Mouse (Mus musculus): ENCODE results near the gene Atp2b1. TPM values are rescaled to one million over a fixed set of nuclear protein-coding genes. Genes with fewer than 3 reads are reported as not detected.

Gene Atp2b1
- polyA plus RNA-seq, 1 experiment = 18.2 TPM

DNA sequence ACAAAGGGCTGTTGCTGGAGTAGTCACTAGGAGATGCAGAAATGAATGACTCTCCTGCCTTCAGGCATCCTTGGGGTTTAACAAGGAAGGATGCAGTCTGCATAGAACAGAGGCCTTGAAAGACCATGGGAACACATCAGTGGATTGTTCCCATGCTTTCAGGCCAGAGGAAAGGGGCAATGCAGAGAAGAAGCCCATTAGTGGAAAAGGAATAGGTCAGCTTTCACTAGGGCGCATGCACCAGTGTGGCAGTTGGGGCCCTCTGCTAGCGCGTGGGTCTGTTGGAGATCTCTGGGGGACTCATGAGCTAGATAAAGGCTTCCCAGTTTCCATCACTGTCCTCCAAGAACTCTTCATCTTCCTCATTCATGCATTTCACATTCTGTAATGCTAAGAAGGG is 41.9 kb downstream of the Atp2b1 start:
- peaks cover 6% of the 10 kb centered on the region for H3K36me3 ChIP-seq (ENCODE audit: control insufficient read depth, insufficient read depth)
- no peak overlapping the region for H3ac ChIP-seq (ENCODE audit: control insufficient read depth, insufficient read length, low read depth)
- H3K79me3 ChIP-seq (ENCODE audit: low read depth) = peaks cover 74% of the 10 kb centered on the region
- no peak overlapping the region for H3K4me3 ChIP-seq (ENCODE audit: insufficient read depth, poor library complexity, severe bottlenecking)
- peaks cover 84% of the 10 kb centered on the region for H3K79me2 ChIP-seq (ENCODE audit: control insufficient read depth, insufficient read depth)
- TF ChIP-seq CTCF (IDR thresholded peaks at IDR 0.05; ENCODE audit: control insufficient read depth, insufficient read depth, insufficient read length) (no peak), CEBPB (IDR thresholded peaks at IDR 0.05; ENCODE audit: low read depth) (no peak), MYOG (IDR thresholded peaks at IDR 0.05; ENCODE audit: control insufficient read depth, extremely low read depth, insufficient read length) (no peak), USF1 (IDR thresholded peaks at IDR 0.05; ENCODE audit: low read depth) (no peak), FOSL1 (IDR thresholded peaks at IDR 0.05; ENCODE audit: insufficient read depth, low read length, poor library complexity, severe bottlenecking) (no peak), MAX (IDR thresholded peaks at IDR 0.05) (no peak), MYOD1 (IDR thresholded peaks at IDR 0.05; ENCODE audit: control insufficient read depth, insufficient read length, low read depth) (no peak)
- no peaks in the 10 kb centered on the region for H3K27me3 ChIP-seq (ENCODE audit: control insufficient read depth, insufficient read depth, insufficient read length)

DNA sequence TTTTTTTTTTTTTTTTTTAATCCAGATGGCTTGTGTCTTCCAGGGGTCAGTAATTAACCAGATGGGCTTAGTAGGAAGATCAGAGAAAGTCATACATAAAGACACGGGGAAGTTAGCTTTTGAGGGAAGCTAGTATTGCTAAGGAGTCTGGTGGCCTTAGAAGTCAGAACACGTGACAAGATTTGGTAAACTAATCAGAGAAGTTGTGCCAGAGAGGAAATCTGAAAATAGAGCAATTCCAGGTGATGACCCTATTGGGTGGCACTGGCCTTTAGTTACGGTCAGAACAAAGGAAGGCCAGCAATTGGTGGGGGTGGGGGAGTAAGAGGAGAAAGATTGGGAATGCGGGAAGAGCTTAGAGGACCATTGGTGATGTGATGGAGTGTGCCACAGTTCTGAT is 44.5 kb downstream of the Atp2b1 start:
- H3K79me3 ChIP-seq (ENCODE audit: low read depth) = peaks cover 84% of the 10 kb centered on the region
- H3K79me2 ChIP-seq (ENCODE audit: control insufficient read depth, insufficient read depth) = peaks cover 97% of the 10 kb centered on the region
- no peaks in the 10 kb centered on the region for H3K27me3 ChIP-seq (ENCODE audit: control insufficient read depth, insufficient read depth, insufficient read length)
- H3ac ChIP-seq (ENCODE audit: control insufficient read depth, insufficient read length, low read depth) = no peak overlapping the region
- TF ChIP-seq MAX (IDR thresholded peaks at IDR 0.05) (no peak), USF1 (IDR thresholded peaks at IDR 0.05; ENCODE audit: low read depth) (no peak), CEBPB (IDR thresholded peaks at IDR 0.05; ENCODE audit: low read depth) (no peak), MYOD1 (IDR thresholded peaks at IDR 0.05; ENCODE audit: control insufficient read depth, insufficient read length, low read depth) (no peak), CTCF (IDR thresholded peaks at IDR 0.05; ENCODE audit: control insufficient read depth, insufficient read depth, insufficient read length) (no peak), FOSL1 (IDR thresholded peaks at IDR 0.05; ENCODE audit: insufficient read depth, low read length, poor library complexity, severe bottlenecking) (no peak), MYOG (IDR thresholded peaks at IDR 0.05; ENCODE audit: control insufficient read depth, extremely low read depth, insufficient read length) (no peak)
- peaks cover 6% of the 10 kb centered on the region for H3K36me3 ChIP-seq (ENCODE audit: control insufficient read depth, insufficient read depth)
- H3K4me3 ChIP-seq (ENCODE audit: insufficient read depth, poor library complexity, severe bottlenecking) = no peak overlapping the region

DNA sequence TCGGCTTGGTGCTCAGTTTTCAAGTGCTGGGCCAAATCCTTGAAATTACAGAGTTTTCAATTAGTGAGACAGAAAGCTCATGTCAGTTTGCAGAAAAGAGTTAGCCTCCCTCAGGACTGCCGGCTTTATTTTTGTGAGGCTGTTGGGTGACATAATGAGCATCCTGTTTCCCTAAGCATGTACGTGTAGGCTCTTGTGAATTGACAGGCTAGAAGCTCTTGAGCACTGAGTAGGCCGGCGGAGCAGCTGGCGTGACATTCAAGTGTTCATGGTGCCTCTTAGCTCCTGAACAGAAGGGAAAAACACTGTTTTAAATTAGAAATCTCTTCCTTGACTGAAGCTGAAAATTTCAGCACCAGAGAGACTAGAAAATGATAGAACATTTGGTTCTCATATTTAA is 45.2 kb downstream of the Atp2b1 start:
- no peak overlapping the region for H3K4me3 ChIP-seq (ENCODE audit: insufficient read depth, poor library complexity, severe bottlenecking)
- no peak for TF ChIP-seq CTCF (IDR thresholded peaks at IDR 0.05; ENCODE audit: control insufficient read depth, insufficient read depth, insufficient read length)
- no peak for TF ChIP-seq CEBPB (IDR thresholded peaks at IDR 0.05; ENCODE audit: low read depth)
- TF ChIP-seq MYOG (IDR thresholded peaks at IDR 0.05; ENCODE audit: control insufficient read depth, extremely low read depth, insufficient read length) = no peak
- no peak for TF ChIP-seq MYOD1 (IDR thresholded peaks at IDR 0.05; ENCODE audit: control insufficient read depth, insufficient read length, low read depth)
- TF ChIP-seq FOSL1 (IDR thresholded peaks at IDR 0.05; ENCODE audit: insufficient read depth, low read length, poor library complexity, severe bottlenecking) = no peak
- no peak for TF ChIP-seq USF1 (IDR thresholded peaks at IDR 0.05; ENCODE audit: low read depth)
- no peak for TF ChIP-seq MAX (IDR thresholded peaks at IDR 0.05)

DNA sequence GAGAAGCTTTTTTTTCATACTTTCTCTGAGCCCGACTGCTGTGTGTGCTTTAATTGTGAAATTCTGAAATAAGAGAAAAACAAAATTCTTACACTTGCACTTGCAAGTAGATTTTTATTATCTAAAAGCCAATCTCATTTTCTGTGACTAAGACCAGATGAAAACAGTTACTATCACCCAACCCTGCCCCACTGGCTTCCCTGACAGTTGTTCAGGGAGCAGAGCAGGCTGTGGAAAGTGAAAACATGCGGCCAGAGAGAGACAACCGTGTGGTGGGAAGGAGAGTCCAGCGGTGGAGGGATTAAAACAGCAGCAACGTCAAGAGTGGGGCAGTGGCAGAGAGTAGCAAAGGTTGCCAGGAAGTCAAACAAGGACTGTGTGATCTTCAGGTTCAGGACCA is 46.7 kb downstream of the Atp2b1 start:
- TF ChIP-seq MAX (IDR thresholded peaks at IDR 0.05) (no peak), MYOD1 (IDR thresholded peaks at IDR 0.05; ENCODE audit: control insufficient read depth, insufficient read length, low read depth) (no peak), CTCF (IDR thresholded peaks at IDR 0.05; ENCODE audit: control insufficient read depth, insufficient read depth, insufficient read length) (no peak), CEBPB (IDR thresholded peaks at IDR 0.05; ENCODE audit: low read depth) (no peak), MYOG (IDR thresholded peaks at IDR 0.05; ENCODE audit: control insufficient read depth, extremely low read depth, insufficient read length) (no peak), FOSL1 (IDR thresholded peaks at IDR 0.05; ENCODE audit: insufficient read depth, low read length, poor library complexity, severe bottlenecking) (no peak), USF1 (IDR thresholded peaks at IDR 0.05; ENCODE audit: low read depth) (no peak)
- peaks cover 99% of the 10 kb centered on the region for H3K79me2 ChIP-seq (ENCODE audit: control insufficient read depth, insufficient read depth)
- no peaks in the 10 kb centered on the region for H3K27me3 ChIP-seq (ENCODE audit: control insufficient read depth, insufficient read depth, insufficient read length)
- H3K36me3 ChIP-seq (ENCODE audit: control insufficient read depth, insufficient read depth) = no peaks in the 10 kb centered on the region
- no peak overlapping the region for H3K4me3 ChIP-seq (ENCODE audit: insufficient read depth, poor library complexity, severe bottlenecking)
- no peak overlapping the region for H3ac ChIP-seq (ENCODE audit: control insufficient read depth, insufficient read length, low read depth)
- H3K79me3 ChIP-seq (ENCODE audit: low read depth) = peaks cover 87% of the 10 kb centered on the region

More for the DNA sequence above, 45.2 kb downstream of the Atp2b1 start:
- peaks cover 99% of the 10 kb centered on the region for H3K79me2 ChIP-seq (ENCODE audit: control insufficient read depth, insufficient read depth)
- peaks cover 85% of the 10 kb centered on the region for H3K79me3 ChIP-seq (ENCODE audit: low read depth)
- peaks cover 6% of the 10 kb centered on the region for H3K36me3 ChIP-seq (ENCODE audit: control insufficient read depth, insufficient read depth)
- H3ac ChIP-seq (ENCODE audit: control insufficient read depth, insufficient read length, low read depth) = no peak overlapping the region
- H3K27me3 ChIP-seq (ENCODE audit: control insufficient read depth, insufficient read depth, insufficient read length) = no peaks in the 10 kb centered on the region

DNA sequence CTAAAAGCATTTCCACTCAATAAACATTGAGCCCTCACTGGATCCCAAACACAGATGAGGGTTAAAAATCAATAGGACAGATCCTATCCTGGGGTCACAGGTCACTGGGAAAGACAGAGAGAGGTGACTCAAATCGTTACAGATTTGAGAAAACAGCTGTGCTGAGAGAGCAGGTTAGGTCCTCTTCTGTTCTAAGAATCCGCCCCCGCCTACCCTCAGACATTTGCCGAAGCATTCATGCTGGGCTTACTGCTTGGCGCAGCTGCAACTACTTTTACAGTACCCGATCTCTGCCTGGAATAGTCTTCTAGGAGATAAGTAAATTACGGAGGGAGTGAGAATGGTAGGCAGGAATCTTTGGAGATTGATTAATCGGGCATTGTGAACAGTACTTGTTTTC is 47.9 kb downstream of the Atp2b1 start:
- Histone ChIP-seq H3K27me3 (ENCODE audit: control insufficient read depth, insufficient read depth, insufficient read length) (no peaks in the 10 kb centered on the region), H3ac (ENCODE audit: control insufficient read depth, insufficient read length, low read depth) (no peak overlapping the region), H3K4me3 (ENCODE audit: insufficient read depth, poor library complexity, severe bottlenecking) (no peak overlapping the region), H3K79me3 (ENCODE audit: low read depth) (peaks cover 87% of the 10 kb centered on the region), H3K36me3 (ENCODE audit: control insufficient read depth, insufficient read depth) (no peaks in the 10 kb centered on the region), H3K79me2 (ENCODE audit: control insufficient read depth, insufficient read depth) (peaks cover 99% of the 10 kb centered on the region)
- TF ChIP-seq CEBPB (IDR thresholded peaks at IDR 0.05; ENCODE audit: low read depth) = no peak
- no peak for TF ChIP-seq USF1 (IDR thresholded peaks at IDR 0.05; ENCODE audit: low read depth)
- TF ChIP-seq CTCF (IDR thresholded peaks at IDR 0.05; ENCODE audit: control insufficient read depth, insufficient read depth, insufficient read length) = no peak
- TF ChIP-seq MYOG (IDR thresholded peaks at IDR 0.05; ENCODE audit: control insufficient read depth, extremely low read depth, insufficient read length) = no peak
- TF ChIP-seq MYOD1 (IDR thresholded peaks at IDR 0.05; ENCODE audit: control insufficient read depth, insufficient read length, low read depth) = no peak
- TF ChIP-seq MAX (IDR thresholded peaks at IDR 0.05) = no peak
- no peak for TF ChIP-seq FOSL1 (IDR thresholded peaks at IDR 0.05; ENCODE audit: insufficient read depth, low read length, poor library complexity, severe bottlenecking)
